Mouse (Mus musculus): ENCODE measurements at regions not wholly inside any gene's neighbourhood (a gene's known extent, or its start where the extent isn't known, plus 50 kb on each side); places are given as distances from the start of the nearest gene placed in this dataset.

DNA sequence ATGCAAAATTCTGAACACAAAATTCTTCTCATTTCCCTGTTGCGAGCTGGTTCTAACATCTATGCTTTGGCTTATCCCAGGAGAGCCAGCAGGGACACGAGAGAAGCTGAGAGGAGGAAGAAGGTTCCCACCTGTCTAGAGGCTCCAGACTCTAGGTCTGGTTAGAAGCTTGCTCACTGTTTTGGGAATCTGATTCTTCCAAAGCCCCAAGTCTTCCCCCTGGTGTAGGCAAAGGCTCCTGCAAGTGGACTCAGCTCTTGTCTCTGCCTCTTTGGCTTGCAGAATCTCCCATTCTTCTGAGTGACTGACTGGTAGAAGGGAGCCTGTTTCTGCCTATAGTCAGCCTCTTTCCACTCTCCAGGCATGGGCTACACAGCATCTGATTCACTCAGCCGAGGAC is 95.8 kb downstream of the Btc start:
- no peak for DNase-seq (ENCODE audit: extremely low spot score, low spot score)
